Mouse (Mus musculus): Measurements from ENCODE around the gene Klhl33. TPM values are rescaled to one million over a fixed set of nuclear protein-coding genes. Genes with fewer than 3 reads are reported as not detected.
"Not testable (repeated sequence)": the region's sequence is repeated elsewhere in the genome, so short reads cannot be mapped to it uniquely, and the experiment has no call there.

The Klhl33 gene
- polyA plus RNA-seq, 1 experiment = 0.04 TPM

GRCm38 (mm10) chr14:50924281-50925064 lies 27.2 kb upstream of the Klhl33 start, which contains the start of the genes Osgep and Apex1:
Gene Osgep, minus strand, starts transcription at chr14:50924893.
Gene Apex1, plus strand, starts transcription at chr14:50924968.
- Histone ChIP-seq H3K4me1 (ENCODE audit: control insufficient read depth, insufficient read depth, low read length) (0 out of 2 replicates have a peak, but pooled peaks cover 2% of the 10 kb centered on the region), H3K36me3 (ENCODE audit: control insufficient read depth, insufficient read depth, low read length) (no peaks in the 10 kb centered on the region; the same call in 1 of the 2 replicates), H3K4me3 (ENCODE audit: control insufficient read depth, low read depth, low read length) (peak within 1 kb of the TSS; percentile 89), H3K27ac (ENCODE audit: control insufficient read depth, insufficient read depth, low read depth, low read length) (peak within 1 kb of the TSS; percentile 89), H3K27me3 (ENCODE audit: control insufficient read depth, insufficient read depth, low read length) (no peaks in the 10 kb centered on the region)
- TF ChIP-seq CTCF (IDR thresholded peaks at IDR 0.05; ENCODE audit: control insufficient read depth, insufficient read depth, insufficient replicate concordance, low read depth, low read length) (no peak; the same call in 1 of the 2 replicates), POLR2A (IDR thresholded peaks at IDR 0.05; ENCODE audit: control insufficient read depth, low read depth, low read length) (peak; percentile 82)

GRCm38 (mm10) chr14:50923437-50923836 lies 26.1 kb upstream of the Klhl33 start:
- H3K4me3 ChIP-seq (ENCODE audit: control insufficient read depth, low read depth, low read length); H3K27me3 ChIP-seq (ENCODE audit: control insufficient read depth, insufficient read depth, low read length); H3K36me3 ChIP-seq (ENCODE audit: control insufficient read depth, insufficient read depth, low read length); H3K4me1 ChIP-seq (ENCODE audit: control insufficient read depth, insufficient read depth, low read length); H3K27ac ChIP-seq (ENCODE audit: control insufficient read depth, insufficient read depth, low read depth, low read length): not testable (repeated sequence)

- Histone ChIP-seq H3K4me1 (ENCODE audit: control insufficient read depth, insufficient read depth, low read length) (peaks cover 2% of the 10 kb centered on the region), H3K27ac (ENCODE audit: control insufficient read depth, insufficient read depth, low read depth, low read length) (no peak overlapping the region), H3K36me3 (ENCODE audit: control insufficient read depth, insufficient read depth, low read length) (no peaks in the 10 kb centered on the region; the same call in 1 of the 2 replicates), H3K27me3 (ENCODE audit: control insufficient read depth, insufficient read depth, low read length) (no peaks in the 10 kb centered on the region), H3K4me3 (ENCODE audit: control insufficient read depth, low read depth, low read length) (no peak overlapping the region)
- TF ChIP-seq POLR2A (IDR thresholded peaks at IDR 0.05; ENCODE audit: control insufficient read depth, low read depth, low read length) = no peak
- TF ChIP-seq CTCF (IDR thresholded peaks at IDR 0.05; ENCODE audit: control insufficient read depth, insufficient read depth, insufficient replicate concordance, low read depth, low read length) = no peak
Observed at GRCm38 (mm10) chr14:50911356-50911755, 14.0 kb upstream of the Klhl33 start.

- H3K4me3 ChIP-seq (ENCODE audit: control insufficient read depth, low read depth, low read length) = no peak overlapping the region
- H3K27ac ChIP-seq (ENCODE audit: control insufficient read depth, insufficient read depth, low read depth, low read length) = no peak overlapping the region
- no peaks in the 10 kb centered on the region for H3K27me3 ChIP-seq (ENCODE audit: control insufficient read depth, insufficient read depth, low read length)
- H3K4me1 ChIP-seq (ENCODE audit: control insufficient read depth, insufficient read depth, low read length) = peaks cover 5% of the 10 kb centered on the region
- no peaks in the 10 kb centered on the region for H3K36me3 ChIP-seq (ENCODE audit: control insufficient read depth, insufficient read depth, low read length)
- TF ChIP-seq POLR2A (IDR thresholded peaks at IDR 0.05; ENCODE audit: control insufficient read depth, low read depth, low read length) (no peak), CTCF (IDR thresholded peaks at IDR 0.05; ENCODE audit: control insufficient read depth, insufficient read depth, insufficient replicate concordance, low read depth, low read length) (no peak)
Observed at GRCm38 (mm10) chr14:50908126-50908525, 10.8 kb upstream of the Klhl33 start.

- H3K36me3 ChIP-seq (ENCODE audit: control insufficient read depth, insufficient read depth, low read length); H3K27me3 ChIP-seq (ENCODE audit: control insufficient read depth, insufficient read depth, low read length); H3K4me1 ChIP-seq (ENCODE audit: control insufficient read depth, insufficient read depth, low read length); H3K4me3 ChIP-seq (ENCODE audit: control insufficient read depth, low read depth, low read length); H3K27ac ChIP-seq (ENCODE audit: control insufficient read depth, insufficient read depth, low read depth, low read length): not testable (repeated sequence)
Observed at GRCm38 (mm10) chr14:50905327-50905726, 8.0 kb upstream of the Klhl33 start.

- H3K27ac ChIP-seq (ENCODE audit: control insufficient read depth, insufficient read depth, low read depth, low read length) = no peak overlapping the region
- no peak overlapping the region for H3K4me3 ChIP-seq (ENCODE audit: control insufficient read depth, low read depth, low read length)
- peaks cover 5% of the 10 kb centered on the region for H3K4me1 ChIP-seq (ENCODE audit: control insufficient read depth, insufficient read depth, low read length)
- no peaks in the 10 kb centered on the region for H3K36me3 ChIP-seq (ENCODE audit: control insufficient read depth, insufficient read depth, low read length)
- H3K27me3 ChIP-seq (ENCODE audit: control insufficient read depth, insufficient read depth, low read length) = no peaks in the 10 kb centered on the region
- no peak for TF ChIP-seq CTCF (IDR thresholded peaks at IDR 0.05; ENCODE audit: control insufficient read depth, insufficient read depth, insufficient replicate concordance, low read depth, low read length)
- TF ChIP-seq POLR2A (IDR thresholded peaks at IDR 0.05; ENCODE audit: control insufficient read depth, low read depth, low read length) = no peak
Observed at GRCm38 (mm10) chr14:50904828-50905129, 7.5 kb upstream of the Klhl33 start.

GRCm38 (mm10) chr14:50903973-50904827 lies 6.9 kb upstream of the Klhl33 start:
- TF ChIP-seq CTCF (IDR thresholded peaks at IDR 0.05; ENCODE audit: control insufficient read depth, insufficient read depth, insufficient replicate concordance, low read depth, low read length) (peak; percentile 42; the same call in 1 of the 2 replicates), POLR2A (IDR thresholded peaks at IDR 0.05; ENCODE audit: control insufficient read depth, low read depth, low read length) (no peak)
- peaks cover 3% of the 10 kb centered on the region for H3K4me1 ChIP-seq (ENCODE audit: control insufficient read depth, insufficient read depth, low read length)
- H3K36me3 ChIP-seq (ENCODE audit: control insufficient read depth, insufficient read depth, low read length) = no peaks in the 10 kb centered on the region

GRCm38 (mm10) chr14:50897992-50898391 lies 685 bp upstream of the Klhl33 start:
- not testable (repeated sequence) for H3K27ac ChIP-seq (ENCODE audit: control insufficient read depth, insufficient read depth, low read depth, low read length); H3K4me1 ChIP-seq (ENCODE audit: control insufficient read depth, insufficient read depth, low read length); H3K4me3 ChIP-seq (ENCODE audit: control insufficient read depth, low read depth, low read length); H3K27me3 ChIP-seq (ENCODE audit: control insufficient read depth, insufficient read depth, low read length); H3K36me3 ChIP-seq (ENCODE audit: control insufficient read depth, insufficient read depth, low read length)

More at GRCm38 (mm10) chr14:50903973-50904827, 6.9 kb upstream of the Klhl33 start:
- Histone ChIP-seq H3K27ac (ENCODE audit: control insufficient read depth, insufficient read depth, low read depth, low read length) (no peak overlapping the region), H3K27me3 (ENCODE audit: control insufficient read depth, insufficient read depth, low read length) (no peaks in the 10 kb centered on the region), H3K4me3 (ENCODE audit: control insufficient read depth, low read depth, low read length) (peak overlapping the region; percentile 9)
